Mouse (Mus musculus): ENCODE data around the gene Prss43. TPM values are rescaled to one million over a fixed set of nuclear protein-coding genes. Genes with fewer than 3 reads are reported as not detected.

Gene Prss43
- total RNA-seq (2012; rRNA removed) (not detected in 2 replicates), polyA plus RNA-seq (2012; ENCODE audit: insufficient read depth in 1 of 2, insufficient read length in 2 of 2, low read depth in 1 of 2, low replicate concordance in 2 of 2, missing spikeins in 1 of 2) (not detected)

- H3K79me2 ChIP-seq (ENCODE audit: control insufficient read depth, insufficient read depth, low read length, poor library complexity): no peaks in the 10 kb centered on the region
- H3K27me3 ChIP-seq (ENCODE audit: control insufficient read depth in 1 of 2, insufficient read depth in 2 of 2, low read length in 2 of 2): peaks cover 0 to 1% of the 10 kb centered on the region in 2 experiments; a peak in 2 of 4 replicates
- H3K4me1 ChIP-seq (ENCODE audit: control insufficient read depth in 1 of 2, insufficient read depth in 2 of 2, low read length in 2 of 2): no peaks in the 10 kb centered on the region
- no peak for DNase-seq (ENCODE audit: low read depth, low spot score)
- TF ChIP-seq SMC3 (IDR thresholded peaks at IDR 0.05; ENCODE audit: low read depth, low read length) (no peak), UBTF (IDR thresholded peaks at IDR 0.05; ENCODE audit: borderline replicate concordance, insufficient read depth, low read depth, low read length) (no peak), MAFK (IDR thresholded peaks at IDR 0.05; ENCODE audit: borderline replicate concordance, low read depth, low read length) (no peak), KAT2A (conservative IDR thresholded peaks at IDR 0.05; ENCODE audit: low read depth, low read length) (no peak), MYC (IDR thresholded peaks at IDR 0.05; ENCODE audit: low read depth, low read length) (no peak), CTCF (IDR thresholded peaks at IDR 0.05 in 2 of 3, conservative IDR thresholded peaks at IDR 0.05 in 1 of 3; ENCODE audit: control insufficient read depth in 1 of 3, insufficient read depth in 1 of 3, low read depth in 2 of 3, low read length in 3 of 3, poor library complexity in 1 of 3, severe bottlenecking in 1 of 3) (no peak), EP300 (IDR thresholded peaks at IDR 0.05; ENCODE audit: low read depth in 1 of 2, low read length in 2 of 2) (no peak), JUND (IDR thresholded peaks at IDR 0.05; ENCODE audit: low read depth, low read length) (no peak), POLR2AphosphoS5 (IDR thresholded peaks at IDR 0.05; ENCODE audit: borderline replicate concordance, low read depth, low read length) (no peak), CHD2 (IDR thresholded peaks at IDR 0.05; ENCODE audit: low read length) (no peak), ETS1 (IDR thresholded peaks at IDR 0.05; ENCODE audit: low read depth, low read length) (no peak), TCF12 (IDR thresholded peaks at IDR 0.05; ENCODE audit: low read depth, low read length) (no peak), MAZ (IDR thresholded peaks at IDR 0.05; ENCODE audit: low read depth, low read length) (no peak), USF2 (IDR thresholded peaks at IDR 0.05; ENCODE audit: borderline replicate concordance in 1 of 2, insufficient read depth in 1 of 2, low read depth in 1 of 2, low read length in 2 of 2) (no peak)
- no peak within 1 kb of the TSS for H3K27ac ChIP-seq (ENCODE audit: control insufficient read depth, low read depth, low read length)
- no peak within 1 kb of the TSS for H3K4me3 ChIP-seq (ENCODE audit: control insufficient read depth in 1 of 2, insufficient read depth in 1 of 2, low read depth in 2 of 2, low read length in 2 of 2)
- H3K9ac ChIP-seq (ENCODE audit: control insufficient read depth, low read depth, low read length, poor library complexity, severe bottlenecking): no peak within 1 kb of the TSS
- no peaks in the 10 kb centered on the region for H3K36me3 ChIP-seq (ENCODE audit: control insufficient read depth in 1 of 2, insufficient read depth in 2 of 2, low read length in 2 of 2)
- no peaks in the 10 kb centered on the region for H3K9me3 ChIP-seq (replicated peaks; ENCODE audit: insufficient read depth, low read length)
These were observed at the start of gene Prss43 for GRCm38 (mm10) chr9:110826390-110826789. Prss43 (plus strand) TSS chr9:110826690.

GRCm38 (mm10) chr9:110778100-110778499 is 48.4 kb upstream of the Prss43 start:
- no peaks in the 10 kb centered on the region for H3K79me2 ChIP-seq (ENCODE audit: control insufficient read depth, insufficient read depth, low read length, poor library complexity)

More at GRCm38 (mm10) chr9:110778100-110778499, 48.4 kb upstream of the Prss43 start:
- no peak for DNase-seq (ENCODE audit: low read depth, low spot score)
- no peak overlapping the region for H3K27ac ChIP-seq (ENCODE audit: control insufficient read depth, low read depth, low read length)
- no peaks in the 10 kb centered on the region for H3K36me3 ChIP-seq (ENCODE audit: control insufficient read depth in 1 of 2, insufficient read depth in 2 of 2, low read length in 2 of 2)
- peaks cover 0 to 1% of the 10 kb centered on the region in 2 experiments; a peak in 3 of 4 replicates for H3K27me3 ChIP-seq (ENCODE audit: control insufficient read depth in 1 of 2, insufficient read depth in 2 of 2, low read length in 2 of 2)
- TF ChIP-seq GABPA (IDR thresholded peaks at IDR 0.05; ENCODE audit: low read depth, low read length) (no peak), SMC3 (IDR thresholded peaks at IDR 0.05; ENCODE audit: low read depth, low read length) (no peak), MXI1 (IDR thresholded peaks at IDR 0.05; ENCODE audit: low read depth, low read length) (no peak), ZC3H11A (IDR thresholded peaks at IDR 0.05; ENCODE audit: low read depth, low read length) (no peak), CHD2 (IDR thresholded peaks at IDR 0.05; ENCODE audit: low read length) (no peak), RAD21 (IDR thresholded peaks at IDR 0.05; ENCODE audit: low read depth, low read length) (no peak), CTCF (IDR thresholded peaks at IDR 0.05 in 2 of 3, conservative IDR thresholded peaks at IDR 0.05 in 1 of 3; ENCODE audit: control insufficient read depth in 1 of 3, insufficient read depth in 1 of 3, low read depth in 2 of 3, low read length in 3 of 3, poor library complexity in 1 of 3, severe bottlenecking in 1 of 3) (no peak), ZNF384 (IDR thresholded peaks at IDR 0.05; ENCODE audit: low read depth, low read length) (no peak), TCF12 (IDR thresholded peaks at IDR 0.05; ENCODE audit: low read depth, low read length) (no peak), CHD1 (IDR thresholded peaks at IDR 0.05; ENCODE audit: low read depth, low read length) (no peak), UBTF (IDR thresholded peaks at IDR 0.05; ENCODE audit: borderline replicate concordance, insufficient read depth, low read depth, low read length) (no peak)
- H3K4me3 ChIP-seq (ENCODE audit: control insufficient read depth in 1 of 2, insufficient read depth in 1 of 2, low read depth in 2 of 2, low read length in 2 of 2): no peak overlapping the region
- peaks cover 0 to 5% of the 10 kb centered on the region in 2 experiments; a peak in 1 of 4 replicates for H3K4me1 ChIP-seq (ENCODE audit: control insufficient read depth in 1 of 2, insufficient read depth in 2 of 2, low read length in 2 of 2)
- no peaks in the 10 kb centered on the region for H3K9me3 ChIP-seq (replicated peaks; ENCODE audit: insufficient read depth, low read length)
- no peak overlapping the region for H3K9ac ChIP-seq (ENCODE audit: control insufficient read depth, low read depth, low read length, poor library complexity, severe bottlenecking)
